Mouse (Mus musculus): Measurements from ENCODE around the gene Trim25. TPM values are rescaled to one million over a fixed set of nuclear protein-coding genes. Genes with fewer than 3 reads are reported as not detected.

The Trim25 gene
- polyA plus RNA-seq, 1 experiment from 2014 or later, result 4.3 TPM

GRCm38 (mm10) chr11:89000527-89000819 lies 1.3 kb downstream of the Trim25 start:
- H3K9ac ChIP-seq, result no peak overlapping the region
- peak overlapping the region; percentile 33; the same call in 1 of the 2 replicates for H3K4me3 ChIP-seq (replicated peaks; ENCODE audit: low read length)
- no peaks in the 10 kb centered on the region for H3K4me1 ChIP-seq (replicated peaks; ENCODE audit: control insufficient read depth, insufficient read depth, low read length)
- no peak overlapping the region for H3K27ac ChIP-seq
- H3K4me2 ChIP-seq (replicated peaks), result peak overlapping the region; percentile 41
- no peaks in the 10 kb centered on the region for H3K36me3 ChIP-seq (replicated peaks; ENCODE audit: control insufficient read depth, insufficient read depth)
- no peaks in the 10 kb centered on the region for H3K9me3 ChIP-seq (ENCODE audit: control insufficient read depth, low read length)
- DNase-seq (ENCODE audit: low spot score) (no peak), ATAC-seq (ENCODE audit: low FRiP score) (no peak)
- H3K27me3 ChIP-seq (ENCODE audit: control insufficient read depth, insufficient read depth, low read length), result peaks cover 23% of the 10 kb centered on the region

- no peaks in the 10 kb centered on the region for H3K4me1 ChIP-seq (replicated peaks; ENCODE audit: control insufficient read depth, insufficient read depth, low read length)
- peaks cover 23% of the 10 kb centered on the region for H3K27me3 ChIP-seq (ENCODE audit: control insufficient read depth, insufficient read depth, low read length)
- H3K36me3 ChIP-seq (replicated peaks; ENCODE audit: control insufficient read depth, insufficient read depth), result no peaks in the 10 kb centered on the region
- H3K9me3 ChIP-seq (ENCODE audit: control insufficient read depth, low read length), result no peaks in the 10 kb centered on the region
- no peak overlapping the region for H3K4me2 ChIP-seq (replicated peaks)
- 97% methylated on average over 7 of the region's 7 CpGs for WGBS
- H3K4me3 ChIP-seq (replicated peaks; ENCODE audit: low read length), result no peak overlapping the region
- DNase-seq (ENCODE audit: low spot score) (no peak), ATAC-seq (ENCODE audit: low FRiP score) (no peak)
- H3K9ac ChIP-seq, result no peak overlapping the region
- H3K27ac ChIP-seq, result no peak overlapping the region
Observed at GRCm38 (mm10) chr11:89001569-89001968, 2.4 kb downstream of the Trim25 start.

- peaks cover 23% of the 10 kb centered on the region for H3K27me3 ChIP-seq (ENCODE audit: control insufficient read depth, insufficient read depth, low read length)
- no peaks in the 10 kb centered on the region for H3K9me3 ChIP-seq (ENCODE audit: control insufficient read depth, low read length)
- no peak for ATAC-seq (ENCODE audit: low FRiP score)
- no peak overlapping the region for H3K27ac ChIP-seq
- 94% methylated on average over 5 of the region's 5 CpGs for WGBS
- no peak overlapping the region for H3K4me2 ChIP-seq (replicated peaks)
- no peaks in the 10 kb centered on the region for H3K36me3 ChIP-seq (replicated peaks; ENCODE audit: control insufficient read depth, insufficient read depth)
- H3K4me3 ChIP-seq (replicated peaks; ENCODE audit: low read length), result no peak overlapping the region
- no peak overlapping the region for H3K9ac ChIP-seq
- DNase-seq (ENCODE audit: low spot score), result no peak
- H3K4me1 ChIP-seq (replicated peaks; ENCODE audit: control insufficient read depth, insufficient read depth, low read length), result no peaks in the 10 kb centered on the region
Observed at GRCm38 (mm10) chr11:89002068-89002467, 2.9 kb downstream of the Trim25 start.

- DNase-seq (ENCODE audit: low spot score) (no peak), ATAC-seq (ENCODE audit: low FRiP score) (no peak)
- Histone ChIP-seq H3K4me2 (replicated peaks) (no peak overlapping the region; the same call in 1 of the 2 replicates), H3K27ac (no peak overlapping the region), H3K9me3 (ENCODE audit: control insufficient read depth, low read length) (no peaks in the 10 kb centered on the region), H3K4me3 (replicated peaks; ENCODE audit: low read length) (no peak overlapping the region), H3K27me3 (ENCODE audit: control insufficient read depth, insufficient read depth, low read length) (peaks cover 23% of the 10 kb centered on the region), H3K36me3 (replicated peaks; ENCODE audit: control insufficient read depth, insufficient read depth) (no peaks in the 10 kb centered on the region), H3K9ac (no peak overlapping the region), H3K4me1 (replicated peaks; ENCODE audit: control insufficient read depth, insufficient read depth, low read length) (no peaks in the 10 kb centered on the region)
- WGBS, result 73% methylated on average over 5 of the region's 5 CpGs
Observed at GRCm38 (mm10) chr11:89002621-89003020, 3.4 kb downstream of the Trim25 start.

GRCm38 (mm10) chr11:89003078-89003477 lies 3.9 kb downstream of the Trim25 start:
- no peak for ATAC-seq (ENCODE audit: low FRiP score)
- Histone ChIP-seq H3K9ac (no peak overlapping the region), H3K4me3 (replicated peaks; ENCODE audit: low read length) (no peak overlapping the region), H3K4me1 (replicated peaks; ENCODE audit: control insufficient read depth, insufficient read depth, low read length) (no peaks in the 10 kb centered on the region), H3K27ac (no peak overlapping the region), H3K9me3 (ENCODE audit: control insufficient read depth, low read length) (no peaks in the 10 kb centered on the region), H3K36me3 (replicated peaks; ENCODE audit: control insufficient read depth, insufficient read depth) (no peaks in the 10 kb centered on the region), H3K27me3 (ENCODE audit: control insufficient read depth, insufficient read depth, low read length) (peaks cover 22% of the 10 kb centered on the region), H3K4me2 (replicated peaks) (no peak overlapping the region)
- 67% methylated on average over 6 of the region's 6 CpGs for WGBS
- no peak for DNase-seq (ENCODE audit: low spot score)

DNA sequence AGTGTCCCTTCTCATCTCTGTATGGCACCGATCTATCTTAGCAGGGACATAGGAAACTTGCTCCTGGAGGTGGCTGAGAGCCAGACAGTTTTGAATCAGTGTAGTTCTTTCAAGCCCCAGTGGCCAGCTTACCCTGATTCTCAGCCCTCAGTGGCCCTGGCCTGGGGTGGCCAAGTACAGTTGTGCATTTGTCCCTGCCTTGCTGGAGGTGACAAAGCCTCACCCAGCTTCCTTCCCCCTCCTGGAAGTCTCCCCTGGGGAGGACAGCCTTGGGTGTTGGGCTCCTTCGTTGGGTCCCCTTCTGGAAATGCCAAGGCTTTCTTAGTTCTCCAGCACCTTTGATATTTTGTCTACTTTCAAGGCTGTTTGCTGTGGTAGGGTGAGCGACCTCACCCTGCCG lies 4.5 kb downstream of the Trim25 start:
- DNase-seq (ENCODE audit: low spot score) (no peak), ATAC-seq (ENCODE audit: low FRiP score) (no peak)
- no peak overlapping the region for H3K27ac ChIP-seq
- no peak overlapping the region for H3K9ac ChIP-seq
- no peak overlapping the region for H3K4me3 ChIP-seq (replicated peaks; ENCODE audit: low read length)
- H3K27me3 ChIP-seq (ENCODE audit: control insufficient read depth, insufficient read depth, low read length), result peaks cover 19% of the 10 kb centered on the region
- no peaks in the 10 kb centered on the region for H3K36me3 ChIP-seq (replicated peaks; ENCODE audit: control insufficient read depth, insufficient read depth)
- 82% methylated on average over 4 of the region's 4 CpGs for WGBS
- no peaks in the 10 kb centered on the region for H3K4me1 ChIP-seq (replicated peaks; ENCODE audit: control insufficient read depth, insufficient read depth, low read length)
- no peaks in the 10 kb centered on the region for H3K9me3 ChIP-seq (ENCODE audit: control insufficient read depth, low read length)
- no peak overlapping the region for H3K4me2 ChIP-seq (replicated peaks)

DNA sequence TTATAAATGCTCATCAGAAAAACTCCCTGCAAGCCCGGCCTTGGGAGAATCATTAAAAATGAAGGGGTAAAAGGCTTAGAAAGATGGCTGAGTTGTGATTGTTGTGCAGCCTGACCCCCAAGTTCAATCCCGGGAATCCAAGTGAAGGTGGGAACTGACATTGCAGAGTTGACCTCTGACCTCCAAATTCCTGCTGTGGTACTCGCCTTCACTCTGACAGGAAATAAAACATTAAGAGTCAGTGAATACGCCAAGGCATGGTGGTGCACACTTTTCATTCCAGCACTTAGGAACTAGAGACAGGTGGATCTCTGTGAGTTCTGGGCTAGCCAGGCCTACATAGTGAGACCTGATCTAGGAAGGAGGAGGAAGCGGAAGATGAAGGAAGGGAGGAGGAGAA lies 6.3 kb downstream of the Trim25 start:
- Histone ChIP-seq H3K9ac (no peak overlapping the region), H3K27me3 (ENCODE audit: control insufficient read depth, insufficient read depth, low read length) (0 out of 2 replicates have a peak, but pooled peaks cover 2% of the 10 kb centered on the region), H3K4me1 (replicated peaks; ENCODE audit: control insufficient read depth, insufficient read depth, low read length) (no peaks in the 10 kb centered on the region), H3K27ac (no peak overlapping the region), H3K9me3 (ENCODE audit: control insufficient read depth, low read length) (no peaks in the 10 kb centered on the region), H3K4me3 (replicated peaks; ENCODE audit: low read length) (no peak overlapping the region), H3K4me2 (replicated peaks) (no peak overlapping the region), H3K36me3 (replicated peaks; ENCODE audit: control insufficient read depth, insufficient read depth) (no peaks in the 10 kb centered on the region)
- DNase-seq (ENCODE audit: low spot score) (no peak), ATAC-seq (ENCODE audit: low FRiP score) (no peak)
- WGBS, result 85% methylated on average over 5 of the region's 5 CpGs

- Histone ChIP-seq H3K27me3 (ENCODE audit: control insufficient read depth, insufficient read depth, low read length) (no peaks in the 10 kb centered on the region), H3K4me3 (replicated peaks; ENCODE audit: low read length) (no peak overlapping the region), H3K36me3 (replicated peaks; ENCODE audit: control insufficient read depth, insufficient read depth) (no peaks in the 10 kb centered on the region), H3K4me2 (replicated peaks) (no peak overlapping the region), H3K27ac (no peak overlapping the region), H3K4me1 (replicated peaks; ENCODE audit: control insufficient read depth, insufficient read depth, low read length) (no peaks in the 10 kb centered on the region), H3K9ac (no peak overlapping the region), H3K9me3 (ENCODE audit: control insufficient read depth, low read length) (no peaks in the 10 kb centered on the region)
- DNase-seq (ENCODE audit: low spot score), result no peak
- ATAC-seq (ENCODE audit: low FRiP score), result no peak
Observed at GRCm38 (mm10) chr11:89006404-89006803, 7.2 kb downstream of the Trim25 start.

DNA sequence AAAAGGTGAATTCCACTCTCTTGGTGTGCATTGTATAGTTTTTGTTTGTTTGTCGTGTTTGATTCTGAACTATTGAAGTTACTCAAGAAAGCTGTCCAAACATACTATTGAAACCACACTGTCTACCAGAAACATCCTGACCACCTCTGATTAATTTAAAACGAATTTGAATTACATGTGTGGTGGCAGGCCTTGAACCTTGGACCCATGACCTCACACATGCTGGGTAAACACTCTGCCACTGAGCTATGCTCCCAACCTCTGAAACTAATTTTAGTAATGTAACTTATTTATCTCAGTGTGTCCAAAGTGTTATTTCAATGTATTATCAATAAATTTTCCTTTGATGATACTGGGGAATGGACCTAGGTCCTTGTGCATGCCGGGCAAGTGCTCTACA lies 8.4 kb downstream of the Trim25 start:
- DNase-seq (ENCODE audit: low spot score), result no peak
- no peak for ATAC-seq (ENCODE audit: low FRiP score)
- Histone ChIP-seq H3K36me3 (replicated peaks; ENCODE audit: control insufficient read depth, insufficient read depth) (no peaks in the 10 kb centered on the region), H3K9ac (no peak overlapping the region), H3K4me1 (replicated peaks; ENCODE audit: control insufficient read depth, insufficient read depth, low read length) (no peaks in the 10 kb centered on the region), H3K27me3 (ENCODE audit: control insufficient read depth, insufficient read depth, low read length) (no peaks in the 10 kb centered on the region), H3K9me3 (ENCODE audit: control insufficient read depth, low read length) (no peaks in the 10 kb centered on the region), H3K4me2 (replicated peaks) (no peak overlapping the region), H3K4me3 (replicated peaks; ENCODE audit: low read length) (no peak overlapping the region), H3K27ac (no peak overlapping the region)
- WGBS, result 80% methylated on average over 3 of the region's 3 CpGs

GRCm38 (mm10) chr11:89009066-89009465 lies 9.9 kb downstream of the Trim25 start:
- Histone ChIP-seq H3K27me3 (ENCODE audit: control insufficient read depth, insufficient read depth, low read length) (no peaks in the 10 kb centered on the region), H3K36me3 (replicated peaks; ENCODE audit: control insufficient read depth, insufficient read depth) (no peaks in the 10 kb centered on the region), H3K9me3 (ENCODE audit: control insufficient read depth, low read length) (no peaks in the 10 kb centered on the region), H3K4me2 (replicated peaks) (no peak overlapping the region), H3K4me3 (replicated peaks; ENCODE audit: low read length) (no peak overlapping the region), H3K9ac (no peak overlapping the region), H3K4me1 (replicated peaks; ENCODE audit: control insufficient read depth, insufficient read depth, low read length) (no peaks in the 10 kb centered on the region), H3K27ac (no peak overlapping the region)
- ATAC-seq (ENCODE audit: low FRiP score) (no peak), DNase-seq (ENCODE audit: low spot score) (no peak)
- 94% methylated on average over 9 of the region's 9 CpGs for WGBS

Data from hindbrain, embryonic 14.5 days (tissue).